Mouse (Mus musculus): ENCODE results near the gene Tmprss12. TPM values are rescaled to one million over a fixed set of nuclear protein-coding genes. Genes with fewer than 3 reads are reported as not detected.
"Not testable (repeated sequence)": the region's sequence is repeated elsewhere in the genome, so short reads cannot be mapped to it uniquely, and the experiment has no call there.

Tmprss12 gene
- total RNA-seq (2021), result not detected

DNA sequence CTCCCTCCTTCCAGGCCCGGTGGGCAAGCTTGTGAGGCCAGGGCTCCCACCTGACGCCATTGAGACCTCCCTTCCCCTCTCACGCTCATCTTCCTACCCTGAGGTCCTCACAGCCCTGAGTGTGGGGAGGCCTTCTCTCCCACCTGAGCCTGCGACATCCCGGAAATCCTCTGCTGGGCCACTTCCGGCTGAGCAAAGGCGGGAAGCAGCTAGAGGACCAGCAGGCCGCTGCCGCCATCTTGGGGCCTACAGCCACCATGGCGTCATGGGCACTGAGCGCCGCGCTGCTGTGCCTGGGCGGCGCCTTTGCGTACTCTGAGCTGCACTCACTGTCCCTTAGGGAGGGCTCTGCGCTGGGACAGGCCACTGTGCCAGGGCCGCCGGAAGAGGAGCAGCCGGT is at the start of gene Tmprss12:
Tmprss12 (plus strand) TSS at position 212 of the 400 bp plus-strand sequence.
- intact Hi-C loops (cut with DNase I), result no loop called here
- DNase-seq, result no peak

DNA sequence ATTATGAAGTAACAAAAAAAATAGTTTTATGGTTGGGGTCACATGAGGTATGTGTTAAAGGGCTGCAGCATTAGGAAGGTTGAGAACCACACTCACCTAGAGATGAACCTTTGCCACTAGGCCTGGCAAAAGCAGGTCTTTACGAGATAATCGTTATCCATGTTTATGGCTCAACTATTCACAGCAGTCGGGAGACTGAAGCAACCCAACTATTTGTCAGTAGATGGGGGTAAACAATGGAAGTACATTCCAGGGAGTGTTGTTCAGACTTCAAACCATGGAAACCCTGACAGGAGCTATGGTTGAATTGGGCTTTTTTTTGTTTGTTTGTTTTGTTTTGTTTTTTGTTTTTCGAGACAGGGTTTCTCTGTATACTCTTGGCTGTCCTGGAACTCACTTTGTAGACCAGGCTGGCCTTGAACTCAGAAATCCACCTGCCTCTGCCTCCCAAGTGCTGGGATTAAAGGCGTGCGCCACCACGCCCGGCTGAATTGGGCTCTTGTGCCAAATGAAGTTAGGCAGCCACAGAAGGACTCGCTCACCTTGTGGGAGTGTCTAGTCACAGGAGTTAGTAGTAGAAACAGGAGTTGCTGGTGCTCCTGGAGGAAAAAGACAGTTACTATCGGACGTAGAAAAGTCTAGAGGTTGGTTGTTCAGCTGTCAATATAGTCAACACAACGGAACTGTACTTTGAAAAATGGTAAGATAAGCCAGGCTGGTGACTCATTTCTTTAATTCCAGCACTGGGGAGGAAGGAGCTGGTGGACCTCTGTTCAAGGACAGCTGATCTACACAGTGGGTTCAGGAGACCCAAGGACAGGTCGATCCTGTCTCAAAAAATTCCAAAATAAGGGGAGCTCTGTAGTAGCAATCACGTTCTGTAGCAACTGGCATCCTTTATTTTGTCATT is 48.8 kb upstream of the Tmprss12 start:
- intact Hi-C loops (cut with DNase I), result no loop called here
- no peak for DNase-seq

DNA sequence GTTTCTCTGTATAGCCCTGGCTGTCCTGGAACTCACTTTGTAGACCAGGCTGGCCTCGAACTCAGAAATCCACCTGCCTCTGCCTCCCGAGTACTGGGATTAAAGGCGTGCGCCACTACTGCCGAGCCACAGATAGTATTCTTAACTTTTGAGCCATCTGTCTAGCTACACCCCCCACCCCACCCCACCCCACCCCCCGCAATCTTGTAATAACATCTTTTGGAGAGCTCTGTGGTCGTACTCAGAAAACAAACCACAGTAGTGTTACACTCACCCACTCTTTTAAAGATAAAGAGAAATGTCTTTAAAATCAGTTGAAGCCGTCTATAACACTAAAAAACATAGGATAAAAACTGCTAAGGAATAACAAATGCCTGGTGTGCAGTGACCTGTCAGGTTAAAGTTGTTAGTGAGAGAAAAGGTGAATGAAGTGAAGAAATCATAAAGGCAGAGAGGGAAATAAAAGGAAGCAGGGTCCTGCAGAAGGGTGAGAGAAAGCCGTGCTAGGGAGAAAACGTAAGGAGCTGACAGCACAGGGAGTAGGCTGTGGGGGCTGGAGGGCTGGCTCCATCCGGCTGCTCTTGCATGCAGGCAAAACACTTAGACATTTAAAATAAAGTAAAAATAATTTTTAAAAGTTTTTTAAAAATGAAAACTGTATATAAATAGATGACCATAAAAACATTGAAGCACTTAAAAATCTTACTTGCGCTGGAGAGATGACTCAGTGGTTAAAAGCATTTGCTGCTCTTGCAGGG is 45.2 kb upstream of the Tmprss12 start:
- DNase-seq, result no peak
- intact Hi-C loops (cut with DNase I), result no loop called here

DNA sequence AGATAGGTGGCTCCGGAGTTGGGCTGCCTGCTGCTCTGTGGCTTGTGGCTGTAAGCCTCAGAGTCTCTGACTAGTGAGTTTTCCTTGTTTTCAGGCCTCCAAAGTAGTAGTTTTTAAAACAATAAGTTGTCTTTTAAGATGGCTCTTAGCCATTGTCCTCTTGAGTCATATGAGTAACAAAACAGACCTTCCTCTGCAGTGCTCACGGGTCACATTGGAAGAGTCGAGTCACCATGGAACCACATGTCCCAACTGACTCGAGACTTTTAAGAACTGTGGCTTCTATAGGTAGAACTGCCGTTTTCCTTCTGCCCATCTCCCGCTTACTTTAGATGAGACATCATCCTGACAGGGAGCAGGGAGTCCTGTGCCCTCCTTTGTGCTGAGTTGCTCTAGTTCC is 43.7 kb upstream of the Tmprss12 start:
- intact Hi-C loops (cut with DNase I), result no loop called here
- DNase-seq, result no peak

DNA sequence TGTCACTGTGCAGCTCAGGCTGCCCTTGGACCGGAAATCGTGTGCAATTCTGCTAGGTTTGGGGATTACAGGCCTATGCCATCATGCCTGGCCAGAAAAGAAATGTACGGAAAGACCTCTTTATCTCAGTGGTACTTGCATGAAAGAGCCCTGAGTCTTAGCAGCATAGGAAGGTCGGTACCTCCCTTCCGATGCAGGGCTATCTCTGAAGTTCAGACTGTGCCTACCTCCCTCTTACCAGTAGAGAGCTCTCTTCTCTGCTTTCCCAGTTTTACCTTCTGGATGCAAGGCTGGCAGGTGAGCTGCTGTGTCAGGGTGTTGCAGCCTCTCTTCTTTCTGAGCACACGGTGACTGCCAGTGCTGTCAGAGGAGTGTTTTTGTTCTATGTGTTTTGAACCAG is 38.9 kb upstream of the Tmprss12 start:
- intact Hi-C loops (cut with DNase I), result no loop called here
- no peak for DNase-seq

DNA sequence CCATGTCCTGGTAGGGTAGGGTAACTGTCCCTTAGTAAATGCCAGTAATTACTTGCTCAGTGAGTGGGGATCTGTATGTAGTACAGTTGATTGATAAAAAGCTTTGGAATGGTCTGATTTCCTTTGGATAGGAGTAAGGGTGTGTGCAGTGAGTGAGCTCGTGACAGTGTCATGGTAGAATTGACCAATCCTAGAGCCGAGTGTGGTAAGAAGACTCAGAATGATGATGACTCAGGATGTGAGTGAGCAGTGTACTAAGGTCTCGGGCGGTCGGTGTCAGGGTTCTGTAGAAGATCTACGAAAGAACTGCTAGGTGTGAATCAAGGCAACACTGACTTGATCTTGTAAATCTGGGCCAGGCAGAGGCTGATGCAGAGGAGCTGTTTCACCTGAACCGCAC is 34.7 kb upstream of the Tmprss12 start:
- no peak for DNase-seq
- intact Hi-C loops (cut with DNase I), result no loop called here

DNA sequence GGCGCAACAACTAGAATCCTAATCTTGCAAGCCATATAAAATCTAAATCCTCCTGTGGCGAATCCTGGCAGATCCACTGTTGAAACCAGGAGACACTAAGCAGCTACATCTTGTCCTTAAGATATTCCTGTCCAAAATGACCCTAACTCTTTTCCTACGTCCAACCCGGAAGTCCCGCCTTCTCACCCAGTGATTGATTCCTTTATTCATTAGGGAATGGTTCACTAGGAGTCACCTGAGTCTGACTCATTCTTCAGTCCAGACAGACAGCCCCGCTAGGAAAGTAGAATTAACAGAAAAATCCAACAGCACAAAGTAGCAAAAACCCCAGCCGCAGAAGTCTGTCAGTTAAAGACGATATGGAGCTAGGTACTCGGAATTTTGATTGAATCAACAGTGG is 33.3 kb upstream of the Tmprss12 start:
- intact Hi-C loops (cut with DNase I), result no loop called here
- DNase-seq, result no peak

DNA sequence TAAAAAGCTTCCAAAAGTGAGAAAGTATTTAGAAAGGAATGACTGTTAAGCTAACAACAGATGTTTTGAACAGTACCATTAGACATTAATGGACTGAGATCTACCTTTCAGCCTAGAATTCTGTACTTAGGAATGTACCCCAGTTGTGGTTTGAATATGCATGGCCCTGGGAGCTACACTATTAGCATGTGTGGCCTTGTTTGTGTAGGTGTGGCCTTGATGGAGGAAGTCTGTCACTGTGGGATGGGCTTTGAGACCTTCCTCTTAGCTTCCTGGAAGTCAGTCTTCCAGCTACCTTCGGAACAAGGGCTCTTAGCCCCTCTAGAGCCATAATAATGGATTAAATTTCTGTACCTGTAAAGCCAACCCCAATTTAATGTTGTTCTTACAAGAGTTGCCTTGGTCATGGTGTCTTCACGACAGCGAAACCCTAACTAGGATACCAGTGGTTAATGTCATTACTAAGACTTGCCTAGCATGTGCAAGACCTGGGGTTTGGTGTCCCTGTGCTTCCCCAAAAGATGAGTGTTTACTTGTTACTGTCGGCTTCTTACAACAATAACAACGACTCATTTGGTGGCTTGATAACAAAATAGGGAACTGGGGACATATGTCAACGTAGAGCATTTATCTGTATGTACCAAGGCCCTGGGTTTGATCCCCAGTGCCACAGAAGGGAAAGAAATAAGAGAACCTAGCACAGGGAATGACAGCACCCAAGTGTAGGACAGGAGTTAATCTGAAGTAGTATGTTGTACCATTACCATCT is 31.8 kb upstream of the Tmprss12 start:
- no peak for DNase-seq
- intact Hi-C loops (cut with DNase I), result no loop called here

DNA sequence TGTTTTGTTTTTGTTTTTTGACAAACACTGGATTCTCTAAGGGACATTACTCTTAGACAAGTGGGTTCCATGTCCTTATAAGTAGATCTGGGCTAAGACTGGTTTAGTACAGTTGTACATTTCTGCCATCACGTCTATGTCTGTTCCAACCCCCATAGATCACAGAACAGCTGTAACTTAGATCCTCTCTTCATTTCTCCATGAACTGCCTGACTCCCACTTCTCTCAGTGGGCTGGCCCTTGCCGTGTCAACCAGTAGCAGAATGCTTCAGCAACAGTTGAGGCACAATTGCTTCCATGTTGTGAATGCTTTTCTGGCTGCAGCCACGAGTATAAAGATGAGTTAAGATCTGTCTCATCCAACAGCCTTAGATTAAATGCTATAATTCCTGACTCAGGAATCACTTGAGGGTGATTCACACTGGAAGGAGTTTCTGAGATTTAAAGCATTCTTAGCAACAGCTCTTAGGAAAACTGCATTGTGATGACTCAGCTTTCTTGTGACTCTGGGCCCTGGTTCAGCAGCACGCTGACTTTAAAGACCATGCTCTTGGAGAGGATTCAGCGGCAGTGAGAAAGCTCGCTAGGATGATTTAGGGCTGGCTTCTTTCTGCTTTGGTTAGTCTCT is 29.4 kb upstream of the Tmprss12 start:
- intact Hi-C loops (cut with DNase I), result no loop called here
- no peak for DNase-seq

DNA sequence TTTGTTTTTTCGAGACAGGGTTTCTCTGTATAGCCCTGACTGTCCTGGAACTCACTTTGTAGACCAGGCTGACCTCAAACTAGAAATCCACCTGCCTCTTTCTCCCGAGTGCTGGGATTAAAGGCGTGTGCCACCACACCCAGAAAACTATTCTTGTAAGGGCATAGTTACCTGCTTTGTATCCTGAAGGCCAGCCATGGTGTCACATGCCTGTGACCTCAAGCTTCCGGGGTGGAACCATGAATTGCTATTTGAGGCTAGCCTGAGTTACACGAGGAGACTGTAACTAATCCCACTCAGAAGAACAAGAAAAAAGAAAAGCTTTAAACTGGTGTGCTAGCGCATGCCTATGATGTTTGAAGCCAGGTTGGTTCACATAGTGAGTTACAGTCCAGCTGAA is 24.3 kb upstream of the Tmprss12 start:
- DNase-seq, result no peak
- intact Hi-C loops (cut with DNase I), result no loop called here

DNA sequence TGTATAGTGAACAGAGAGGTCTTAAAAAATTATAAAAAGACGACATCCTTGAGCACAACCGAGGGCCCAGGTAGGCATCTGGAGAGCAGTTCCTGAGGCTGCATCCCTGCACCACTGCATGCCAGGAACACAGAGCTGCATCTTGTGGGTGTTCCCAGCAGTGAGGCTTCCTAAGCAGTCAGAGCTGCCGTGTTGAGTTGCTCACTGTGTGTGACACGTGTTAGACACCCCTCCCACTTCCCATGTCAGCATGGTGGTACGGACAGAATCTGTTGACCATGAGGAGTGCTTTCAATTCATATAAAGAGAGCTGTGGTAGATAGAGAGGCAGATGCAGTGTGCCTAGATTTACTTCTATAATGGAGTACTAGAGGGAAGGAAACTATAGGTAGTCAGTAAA is 23.3 kb upstream of the Tmprss12 start:
- DNase-seq, result no peak
- intact Hi-C loops (cut with DNase I), result no loop called here

DNA sequence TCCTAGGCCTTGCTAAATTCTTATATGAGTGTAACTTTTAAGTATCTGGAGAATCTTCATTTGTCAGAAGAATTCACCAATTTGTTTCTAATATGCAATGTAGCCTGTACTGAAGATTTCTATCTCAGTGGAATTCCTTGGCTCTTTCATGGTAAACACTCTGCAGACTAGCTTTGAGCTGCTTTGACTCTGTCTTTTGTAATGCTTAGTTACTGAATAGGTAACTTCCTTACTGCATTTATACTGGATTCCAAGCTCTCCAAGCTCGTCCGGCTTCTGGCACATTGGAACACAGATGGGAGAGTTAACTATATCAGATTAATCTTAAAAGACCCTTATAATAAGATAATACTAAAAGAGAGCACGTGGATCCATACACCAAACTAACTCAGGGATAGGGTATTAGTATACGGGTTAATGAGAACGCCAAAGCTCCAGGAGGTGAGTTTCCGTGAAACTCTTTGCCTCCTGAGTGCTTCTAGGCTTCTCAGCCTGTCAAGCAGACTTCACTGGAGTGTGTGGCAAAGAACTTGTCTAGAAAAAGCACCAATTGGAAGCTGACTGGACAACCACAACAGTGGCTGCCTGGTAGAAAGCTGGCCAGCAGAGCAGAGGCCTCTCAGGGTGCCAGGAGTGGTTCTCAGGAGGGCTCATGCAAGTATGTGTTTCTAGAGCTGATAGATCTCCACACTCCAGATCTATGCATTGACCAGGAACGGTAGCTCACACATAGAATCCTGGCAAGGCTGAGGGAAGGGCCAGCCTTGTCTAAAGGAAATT is 21.8 kb upstream of the Tmprss12 start:
- intact Hi-C loops (cut with DNase I), result no loop called here
- no peak for DNase-seq

DNA sequence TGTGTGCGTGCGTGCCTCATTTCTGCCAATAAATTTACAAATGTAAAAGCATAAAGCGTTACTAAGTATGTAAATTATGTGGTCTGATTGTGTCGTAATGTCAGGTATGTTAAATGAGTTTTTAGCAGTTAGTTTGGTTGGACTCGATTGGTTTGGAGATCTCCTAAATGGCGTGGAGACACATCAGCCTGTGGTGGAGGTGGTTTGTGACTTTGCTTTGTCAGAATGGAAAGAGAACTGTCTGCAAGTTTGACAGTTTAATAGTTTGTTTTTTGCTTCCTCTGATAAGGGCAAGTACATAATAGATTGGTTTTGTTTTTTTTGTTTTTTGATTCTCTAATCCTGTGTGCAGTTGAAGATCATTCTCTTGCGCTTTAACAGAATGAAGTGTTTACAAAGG is 20.3 kb upstream of the Tmprss12 start:
- not testable (repeated sequence) for DNase-seq
- intact Hi-C loops (cut with DNase I), result loop anchor here (5.0 kb wide), 1 partner anchor 197 kb away; no protein-coding TSS in a partner anchor

DNA sequence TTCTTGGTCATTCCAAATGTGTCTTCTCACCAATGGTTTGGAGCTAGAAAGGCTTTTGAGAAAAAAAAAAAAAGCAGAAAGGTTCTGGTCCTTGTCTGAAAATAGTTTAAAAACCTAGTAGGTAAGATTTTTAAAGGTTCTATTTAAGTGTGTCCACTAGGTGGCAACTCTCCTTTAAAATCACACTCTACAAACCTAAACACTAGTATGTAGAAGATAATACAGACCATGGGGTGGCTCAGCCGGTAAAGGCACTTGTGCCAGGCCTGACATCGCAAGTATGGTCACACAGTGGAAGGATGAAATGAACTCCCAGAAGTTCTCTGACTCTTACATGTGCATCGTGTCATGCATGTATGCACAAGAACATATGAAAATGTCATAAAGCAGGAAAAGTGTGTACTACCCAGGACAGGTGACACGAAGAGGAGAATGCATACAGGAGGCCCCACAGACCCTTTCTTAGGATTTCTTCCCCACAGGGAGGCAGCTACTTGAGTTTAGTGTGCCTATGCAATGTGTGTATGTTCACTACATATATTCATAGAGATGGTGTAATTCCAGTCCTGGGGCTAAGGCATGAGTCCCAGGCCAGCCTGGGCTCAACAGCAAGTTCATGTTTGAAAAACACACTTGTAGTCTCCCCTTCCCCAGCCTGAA is 17.3 kb upstream of the Tmprss12 start:
- peak in 1 of 2 experiments; percentile 9 for DNase-seq
- intact Hi-C loops (cut with DNase I), result loop anchor here (2.0 to 5.0 kb wide), 2 partner anchors 111 to 194 kb away; no protein-coding TSS in a partner anchor

DNA sequence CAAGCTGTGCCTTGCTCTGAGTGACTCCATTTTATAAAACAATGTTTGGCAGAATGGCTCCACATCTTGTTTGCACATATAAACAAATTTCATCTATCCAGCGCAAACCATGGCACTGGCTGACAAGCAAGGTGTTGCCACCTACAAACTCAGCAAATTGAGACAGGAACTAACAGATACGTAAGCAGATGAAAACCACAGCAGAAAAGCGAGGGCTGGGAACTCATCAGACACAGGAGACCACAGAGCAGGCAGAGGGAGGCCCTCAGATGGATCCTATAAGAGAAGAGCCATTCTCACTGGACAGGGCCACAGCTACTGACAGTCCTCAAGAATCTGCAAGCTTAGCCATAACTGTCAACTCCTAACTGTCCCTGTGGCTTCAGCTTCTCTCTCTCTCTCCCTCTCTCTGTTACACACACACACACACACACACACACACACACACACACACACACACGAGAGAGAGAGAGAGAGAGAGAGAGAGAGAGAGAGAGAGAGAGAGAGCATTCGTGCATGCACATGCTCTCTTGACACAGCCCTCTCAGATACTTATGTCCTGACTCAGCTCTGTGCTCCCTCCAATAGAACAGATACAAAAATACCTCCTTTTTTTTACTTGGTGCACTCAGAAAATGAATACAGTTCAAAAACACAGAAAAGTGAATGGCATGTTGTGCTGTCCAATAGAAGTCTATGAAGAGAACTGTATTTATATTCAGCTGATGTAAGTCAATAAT is 14.9 kb upstream of the Tmprss12 start:
- intact Hi-C loops (cut with DNase I), result loop anchor here (1.0 to 5.0 kb wide), 2 partner anchors 57 to 105 kb away; no protein-coding TSS in a partner anchor
- DNase-seq, result no peak

DNA sequence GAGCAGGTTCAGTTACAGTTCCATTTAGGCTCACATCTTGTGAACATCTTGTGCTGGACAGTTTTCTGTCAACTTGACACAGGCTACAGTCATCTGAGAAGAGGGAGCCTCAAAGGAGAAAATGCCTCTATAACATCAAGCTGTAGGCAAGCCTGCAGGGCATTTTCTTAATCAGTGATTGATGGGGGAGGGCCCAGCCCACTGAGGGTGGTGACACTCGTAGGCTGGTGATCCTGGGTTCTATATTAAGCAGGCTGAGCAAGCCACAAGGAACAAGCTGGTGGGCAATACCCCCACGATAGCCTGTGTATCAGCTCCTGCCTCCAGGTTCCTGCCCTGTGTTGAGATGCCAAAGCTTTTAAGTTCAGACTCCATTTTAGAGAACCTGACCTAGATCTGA is 11.7 kb upstream of the Tmprss12 start:
- no peak for DNase-seq
- intact Hi-C loops (cut with DNase I), result loop anchor here (5.0 kb wide), 1 partner anchor 53 kb away; no protein-coding TSS in a partner anchor

DNA sequence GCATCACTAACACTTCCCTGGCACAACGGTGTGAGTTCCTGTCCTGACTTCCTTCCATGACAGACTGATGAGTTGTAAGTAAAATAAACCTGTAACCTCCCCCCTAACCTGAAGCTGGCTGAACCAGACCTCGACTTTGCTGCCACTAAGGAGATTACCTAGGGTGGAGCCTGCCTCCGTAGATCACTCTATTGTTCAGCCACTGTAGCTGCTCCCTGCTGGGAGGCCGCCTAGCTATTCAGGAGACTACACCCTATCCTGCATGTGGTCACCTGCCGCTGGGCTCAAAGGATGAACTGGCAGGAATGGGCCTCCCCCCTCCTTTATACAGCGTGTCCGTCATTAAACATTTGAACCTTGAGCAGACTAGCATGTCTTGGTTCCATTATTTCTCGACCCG is 10.9 kb upstream of the Tmprss12 start:
- no peak for DNase-seq
- intact Hi-C loops (cut with DNase I), result loop anchor here (5.0 kb wide), 1 partner anchor 53 kb away; no protein-coding TSS in a partner anchor

DNA sequence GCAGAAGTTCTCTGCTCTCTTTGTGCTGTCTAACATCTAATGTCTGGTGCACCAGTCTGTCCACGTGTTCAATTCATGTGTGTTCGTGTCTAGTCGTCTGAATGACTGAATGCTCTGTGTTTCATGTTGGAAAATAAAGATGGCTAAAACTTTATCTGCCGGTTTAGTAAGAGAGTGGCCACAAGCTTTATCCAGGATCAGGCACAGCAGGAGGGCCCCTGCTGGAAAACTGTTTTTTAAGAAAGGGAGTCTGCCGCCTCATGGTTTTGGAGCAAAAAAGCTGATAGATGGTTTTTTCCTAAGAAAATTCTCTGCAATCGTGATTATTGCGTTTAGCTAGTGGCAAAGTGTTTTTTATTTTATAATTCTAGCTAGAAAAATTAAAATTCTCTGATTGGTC is 10.0 kb upstream of the Tmprss12 start:
- DNase-seq; intact Hi-C loops (cut with DNase I): not testable (repeated sequence)
